Mouse (Mus musculus) ES-Bruce4 (cell line): ENCODE measurements at regions not wholly inside any gene's neighbourhood (a gene's known extent, or its start where the extent isn't known, plus 50 kb on each side); places are given as distances from the start of the nearest gene placed in this dataset.

Experiments
- CTCF ChIP-seq: IDR thresholded peaks from one replicate; pipeline ENCODE4 v1.8.1; 2011; ENCODE audit warnings: low read depth, low read length
- EP300 ChIP-seq: IDR thresholded peaks from 2 replicates; pipeline ENCODE4 v1.6.1; 2011; ENCODE audit warnings: low read depth, low read length; ENCODE audit not compliant: insufficient read depth
- POLR2A ChIP-seq: IDR thresholded peaks from one replicate; pipeline ENCODE4 v1.8.1; 2011; ENCODE audit warnings: low read length; ENCODE audit not compliant: insufficient read depth

- TF ChIP-seq CTCF, result no peak
- no peak for TF ChIP-seq POLR2A
- TF ChIP-seq EP300, result no peak
Measured at GRCm38 (mm10) chr13:82280744-82281143, 497.9 kb downstream of the Cetn3 start.
